Mouse (Mus musculus) heart, postnatal 10 days (tissue): ENCODE results near the gene Clta. TPM values are rescaled to one million over a fixed set of nuclear protein-coding genes. Genes with fewer than 3 reads are reported as not detected.

ENCODE experiments used
- DNase-seq, 2 experiments: peaks; one replicate each; pipeline ENCODE4 v3.0.0; 2021
- intact Hi-C: fragments of 180-260 bp; cut with DNase I; formaldehyde crosslinking; loops from one replicate; pipeline ENCODE4 v1.15.1; 2025
- total RNA-seq, 2 experiments: library from RNA; stranded (reverse); gene quantifications; 2 replicates each; pipeline ENCODE4 v1.2.3; 2021

Gene Clta
- total RNA-seq, 2 experiments from 2014 or later: 101 to 104 TPM

DNA sequence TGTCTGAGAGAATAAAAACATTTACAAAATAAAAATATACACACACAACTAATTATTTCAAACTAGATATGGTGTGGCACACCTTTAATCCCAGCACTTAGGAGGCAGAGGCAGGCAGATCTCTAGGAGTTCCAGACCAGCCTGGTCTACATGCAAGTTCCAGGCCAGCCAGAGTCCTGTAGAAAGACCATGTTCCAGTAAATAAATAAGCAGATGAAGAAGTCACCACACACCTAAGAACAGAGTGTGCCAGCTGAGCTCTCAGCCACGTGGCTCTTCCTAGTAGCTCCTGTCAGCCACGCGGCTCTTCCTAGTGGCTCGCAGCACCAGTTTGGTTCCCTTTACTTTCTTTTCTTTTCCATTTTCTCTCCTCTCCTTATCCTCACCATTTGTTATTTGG is 65.2 kb downstream of the Clta start:
- intact Hi-C loops: loop anchor here (5.0 kb wide), 1 partner anchor 223 kb away; no protein-coding TSS in a partner anchor
- DNase-seq: no peak

DNA sequence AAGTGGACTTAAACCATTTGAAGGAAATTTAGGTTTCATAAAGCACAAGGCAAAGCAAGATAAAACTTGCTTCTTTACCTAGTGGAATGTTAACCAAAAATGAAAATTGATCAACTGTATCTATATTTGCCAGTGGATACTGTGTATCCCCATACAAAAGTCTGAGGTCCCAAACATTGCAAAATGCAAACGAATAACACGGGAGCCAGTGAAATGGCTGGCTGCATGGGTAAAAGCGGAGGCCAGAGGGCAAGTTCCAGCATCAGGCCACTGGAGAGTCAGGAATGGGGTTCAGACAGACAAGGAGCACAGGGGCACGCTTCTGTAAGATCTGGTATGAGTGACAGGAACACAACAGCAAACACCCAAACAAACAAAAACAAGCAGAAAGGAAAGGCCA is 66.4 kb downstream of the Clta start:
- intact Hi-C loops: no loop called here
- DNase-seq: no peak

DNA sequence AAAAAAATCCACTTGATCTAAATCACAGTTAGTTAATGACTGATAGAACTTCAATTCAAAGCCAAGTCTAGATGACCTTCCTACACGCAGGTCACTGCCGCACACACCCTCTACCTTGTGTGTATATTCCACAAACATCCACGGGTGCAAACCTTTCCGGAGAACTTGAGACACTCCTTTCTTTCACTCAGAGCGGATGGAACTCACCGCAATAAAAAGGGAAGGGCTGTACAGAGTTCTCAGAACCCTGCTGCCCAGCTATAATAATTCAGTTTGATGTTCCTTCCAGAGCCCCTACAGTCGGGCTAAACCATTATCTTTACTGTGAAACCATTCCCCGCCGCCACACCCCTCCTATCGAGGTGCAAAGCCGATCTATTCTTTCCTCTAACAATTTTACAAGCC is 67.5 kb downstream of the Clta start:
- peak in 1 of 2 experiments; percentile 21 for DNase-seq
- intact Hi-C loops: no loop called here

DNA sequence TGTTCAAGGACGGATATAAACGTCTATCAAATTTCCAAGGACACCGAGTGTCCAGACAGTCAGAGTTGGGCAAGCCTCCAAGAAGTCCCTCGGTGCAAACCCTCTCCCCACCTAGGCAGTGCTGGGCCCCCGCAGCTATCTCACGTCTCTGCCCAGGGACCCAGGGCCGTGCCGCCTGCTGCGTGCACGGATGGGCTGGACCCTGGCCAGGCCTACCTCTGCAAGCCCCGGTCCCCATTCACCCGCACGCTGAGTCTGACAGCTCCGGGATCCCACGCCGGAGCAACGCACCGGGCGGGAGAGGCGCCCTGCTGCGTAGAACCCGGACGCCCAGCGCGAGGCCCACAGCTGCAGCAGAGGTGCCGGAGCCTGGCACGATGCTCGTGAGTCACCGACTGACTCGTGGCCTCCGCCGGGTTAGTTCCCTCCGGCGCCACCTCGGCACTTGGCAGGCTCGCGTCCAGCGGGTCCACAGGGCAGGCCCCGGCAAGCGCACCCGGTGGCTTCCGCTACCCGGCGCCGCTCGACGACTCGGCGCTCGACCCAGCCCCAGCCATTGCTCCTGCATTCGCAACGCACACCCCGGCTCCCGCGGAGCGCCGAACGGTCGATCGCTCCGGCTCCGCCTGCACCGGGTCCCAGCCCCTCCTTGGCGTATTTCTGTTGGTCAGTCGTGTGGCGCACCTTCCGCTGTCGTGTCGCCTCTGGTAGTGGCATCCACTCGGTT is 68.1 kb downstream of the Clta start:
- intact Hi-C loops: no loop called here
- peak; percentile 94 to 95 for DNase-seq

DNA sequence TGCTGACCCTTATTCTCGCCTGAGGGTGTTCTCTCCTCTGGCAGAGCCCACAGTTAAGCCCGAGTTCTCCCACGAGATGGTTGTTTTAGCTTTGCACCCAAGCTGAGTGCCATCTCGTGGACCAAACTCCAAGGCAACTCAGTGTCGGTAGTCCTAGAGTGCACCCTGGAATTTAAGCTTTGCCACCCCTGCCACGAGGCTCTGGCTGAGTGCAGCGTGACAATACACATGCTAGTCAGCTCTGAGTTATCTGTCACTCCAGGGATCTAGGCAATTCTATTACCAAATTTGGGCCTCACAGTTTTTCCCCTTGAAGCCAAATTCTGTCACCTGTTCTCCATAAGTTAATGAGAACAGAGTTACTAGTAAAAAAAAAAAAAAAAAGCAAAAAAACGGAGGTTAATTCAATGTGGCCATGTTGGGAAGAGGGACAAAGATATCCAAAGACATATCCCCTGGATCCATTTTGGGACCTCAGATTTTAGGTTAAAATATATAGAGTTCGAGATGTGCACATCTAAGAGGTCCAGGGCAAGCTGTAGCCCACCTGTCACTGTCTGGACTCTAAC is 68.7 kb downstream of the Clta start:
- no peak for DNase-seq
- intact Hi-C loops: no loop called here

DNA sequence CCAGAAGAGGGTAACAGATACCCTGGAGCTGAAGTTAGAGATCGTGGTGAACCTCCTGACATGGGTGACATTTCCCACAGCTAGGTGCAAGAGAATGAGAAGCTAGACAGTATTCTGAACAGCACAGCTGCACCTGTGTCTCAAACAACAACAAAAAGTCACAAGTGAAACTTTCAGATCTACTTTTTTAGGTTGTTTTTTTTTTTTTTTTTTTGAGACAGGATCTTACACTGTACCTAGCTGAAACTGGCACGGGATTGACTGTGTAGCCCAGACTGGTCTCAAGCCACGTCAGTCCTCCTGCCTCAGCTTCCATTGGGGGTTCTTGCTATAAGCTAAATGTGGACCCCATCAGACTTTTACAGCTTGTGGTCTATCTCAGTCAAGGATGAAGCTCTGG is 69.5 kb downstream of the Clta start:
- no peak for DNase-seq
- intact Hi-C loops: no loop called here

DNA sequence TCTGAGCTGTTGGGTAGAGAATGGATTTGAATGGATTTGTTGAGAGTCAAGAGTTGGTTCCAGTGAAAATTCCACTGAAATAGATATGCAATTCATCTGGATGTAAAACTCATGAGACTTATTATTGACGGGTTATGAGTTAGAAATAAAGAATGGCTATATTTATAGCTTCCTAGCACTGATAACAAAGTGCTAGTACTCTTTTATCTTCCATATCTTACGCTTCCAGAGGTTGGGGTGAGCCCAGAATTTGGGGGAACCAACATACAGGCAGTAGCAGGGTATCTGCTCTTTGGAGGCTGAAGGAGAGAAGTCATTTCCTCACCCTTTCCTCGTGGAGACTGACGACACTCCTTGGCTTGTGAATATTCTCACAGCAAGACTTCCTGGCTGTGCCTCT is 70.2 kb downstream of the Clta start:
- intact Hi-C loops: no loop called here
- no peak for DNase-seq

DNA sequence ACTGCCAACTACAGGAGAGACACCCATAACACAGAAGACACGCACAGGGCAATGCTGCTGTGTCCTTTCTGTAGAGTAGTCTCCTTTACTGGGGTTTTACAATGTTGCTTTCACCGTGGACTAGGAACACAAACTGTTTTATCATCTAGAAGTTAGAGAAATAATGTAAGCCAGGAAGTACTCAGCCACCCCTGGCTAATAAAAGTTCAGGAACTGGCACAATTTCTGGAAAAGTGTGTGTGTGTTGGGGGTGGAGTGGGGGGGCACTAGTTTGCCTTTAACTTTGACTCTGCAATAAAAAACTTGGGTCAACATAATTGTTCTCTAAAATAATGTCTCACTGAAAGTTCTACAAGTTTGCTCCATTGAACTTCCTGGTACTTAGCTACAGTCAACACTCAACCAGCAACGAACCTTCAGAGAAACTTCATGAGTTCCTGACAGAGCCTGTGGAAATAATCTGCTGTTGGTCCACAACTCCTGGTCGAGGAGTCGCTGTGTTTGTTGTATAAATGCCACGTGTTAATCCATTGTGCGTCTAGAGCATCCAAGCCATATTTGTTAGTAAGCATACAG is 74.2 kb downstream of the Clta start:
- intact Hi-C loops: no loop called here
- no peak for DNase-seq

Other genes with a start within 250 kb of the Clta start
- gene Olfr159, start 233.4 kb upstream of the Clta start, total RNA-seq: not detected
- gene Olfr156, start 180.6 kb upstream of the Clta start, total RNA-seq: not detected
- gene Olfr157, start 164.3 kb upstream of the Clta start, total RNA-seq: not detected
- not detected for gene Olfr155, start 152.9 kb upstream of the Clta start, total RNA-seq
- gene Reck, start 128.9 kb upstream of the Clta start, total RNA-seq: 10 to 100 TPM; 12.3 to 12.8 TPM
- gene Glipr2, start 47.1 kb upstream of the Clta start, total RNA-seq: 10 to 100 TPM; 16.4 to 18.1 TPM
- gene Ccin, start 21.0 kb upstream of the Clta start, total RNA-seq: under 1 TPM; 0.12 to 0.22 TPM
- 10 to 100 TPM; 33.7 to 38.5 TPM for gene Gne, start 79.7 kb downstream of the Clta start, total RNA-seq
- 10 to 100 TPM; 47.4 to 48.8 TPM for gene Rnf38, start 229.3 kb downstream of the Clta start, total RNA-seq